Mouse (Mus musculus) thymus, adult 2 months (tissue): Measurements from ENCODE around the gene Xbp1.

Experiments
- CTCF ChIP-seq: fragments of 200-500 bp; IDR thresholded peaks from 2 replicates; pipeline ENCODE4 v1.5.1; 2012; ENCODE audit warnings: mild to moderate bottlenecking, control low read depth, low read length, moderate library complexity, borderline replicate concordance; ENCODE audit not compliant: control insufficient read depth, poor library complexity, insufficient read depth; ENCODE audit errors: extremely low read depth
- POLR2A ChIP-seq: fragments of 200-500 bp; IDR thresholded peaks from 2 replicates; pipeline ENCODE4 v1.6.1; 2012; ENCODE audit warnings: mild to moderate bottlenecking, low read length, control low read depth, moderate library complexity; ENCODE audit not compliant: control insufficient read depth, poor library complexity, insufficient read depth; ENCODE audit errors: extremely low read depth

GRCm38 (mm10) chr11:5573821-5574220, 53.4 kb downstream of the Xbp1 start:
- TF ChIP-seq POLR2A (no peak), CTCF (no peak)
